Mouse (Mus musculus): ENCODE data around the gene Ndufa6.

- no peak for TF ChIP-seq CTCF (IDR thresholded peaks at IDR 0.05; ENCODE audit: borderline replicate concordance, control insufficient read depth, extremely low read depth, insufficient read depth, low read length, poor library complexity)
- TF ChIP-seq POLR2A (IDR thresholded peaks at IDR 0.05; ENCODE audit: control insufficient read depth, extremely low read depth, insufficient read depth, low read length, poor library complexity) = no peak
These were observed 18.9 kb downstream of the Ndufa6 start for GRCm38 (mm10) chr15:82335194-82335593.
